Mouse (Mus musculus): ENCODE results near the gene Thra. TPM values are rescaled to one million over a fixed set of nuclear protein-coding genes. Genes with fewer than 3 reads are reported as not detected.

Gene Thra
- polyA plus RNA-seq, 1 experiment: 721 TPM

DNA sequence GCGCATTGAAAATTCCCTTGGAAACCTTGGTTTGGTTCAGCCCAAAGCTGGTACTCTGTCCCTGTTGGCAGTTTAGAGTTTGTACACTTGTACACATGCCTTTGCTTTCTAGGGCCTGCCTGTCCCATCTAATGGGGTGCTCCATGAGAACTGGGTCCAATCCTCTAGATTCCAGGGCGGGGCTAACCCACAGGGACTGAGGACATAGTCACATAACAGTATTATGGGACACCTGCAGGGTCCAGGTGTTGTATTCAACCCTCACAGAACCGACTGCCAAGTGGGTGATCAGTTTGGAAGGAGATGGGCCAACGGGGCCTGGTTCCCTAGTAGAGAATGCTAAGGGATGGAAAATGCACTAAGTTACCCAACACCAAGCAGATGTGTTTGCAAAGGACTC is 21.5 kb downstream of the Thra start:
- Histone ChIP-seq H3K4me1 (ENCODE audit: control insufficient read depth, insufficient read depth, low read length) (no peaks in the 10 kb centered on the region), H3K27ac (ENCODE audit: insufficient read depth, low read length) (no peak overlapping the region), H3K4me3 (ENCODE audit: insufficient read depth, low read length) (no peak overlapping the region)
- no peak for TF ChIP-seq CTCF (IDR thresholded peaks at IDR 0.05; ENCODE audit: extremely low read depth, insufficient read depth, low read length)
- no peak for TF ChIP-seq POLR2A (IDR thresholded peaks at IDR 0.05; ENCODE audit: extremely low read depth, insufficient read depth, low read length)

DNA sequence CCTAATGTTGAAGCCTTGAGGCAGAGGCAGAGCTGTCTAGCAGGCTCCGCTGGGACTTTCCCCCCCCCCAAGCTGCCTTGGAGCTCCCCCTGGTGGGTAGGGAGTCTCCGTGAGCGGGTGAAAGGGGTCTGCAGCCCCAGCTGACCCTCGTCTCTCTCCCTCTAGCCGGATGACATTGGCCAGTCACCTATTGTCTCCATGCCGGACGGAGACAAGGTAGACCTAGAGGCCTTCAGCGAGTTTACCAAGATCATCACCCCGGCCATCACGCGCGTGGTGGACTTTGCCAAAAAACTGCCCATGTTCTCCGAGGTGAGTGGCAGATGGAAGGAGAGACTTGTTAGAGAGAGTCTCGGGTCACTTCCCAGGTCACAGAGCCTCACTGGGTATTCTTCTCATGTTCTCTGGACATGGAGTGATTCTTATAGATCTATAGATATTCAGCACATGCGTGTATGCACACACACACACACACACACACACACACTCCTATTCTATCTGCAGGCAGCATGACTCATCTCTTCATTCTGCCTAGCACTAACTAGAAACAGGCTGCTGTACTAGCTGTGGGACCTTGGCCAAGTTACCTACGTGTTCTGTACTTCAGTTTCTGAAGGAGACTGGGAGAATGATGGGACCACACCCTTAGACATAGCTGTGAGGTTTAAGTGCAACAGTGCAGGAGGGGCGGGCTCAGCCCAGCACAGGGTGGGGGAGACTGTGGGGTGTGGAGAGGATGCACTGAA is 22.5 kb downstream of the Thra start:
- Histone ChIP-seq H3K4me1 (ENCODE audit: control insufficient read depth, insufficient read depth, low read length) (no peaks in the 10 kb centered on the region), H3K4me3 (ENCODE audit: insufficient read depth, low read length) (no peak overlapping the region), H3K27ac (ENCODE audit: insufficient read depth, low read length) (no peak overlapping the region)
- TF ChIP-seq POLR2A (IDR thresholded peaks at IDR 0.05; ENCODE audit: extremely low read depth, insufficient read depth, low read length) (0 out of 2 replicates have a peak, but pooled peaks have one; percentile 17), CTCF (IDR thresholded peaks at IDR 0.05; ENCODE audit: extremely low read depth, insufficient read depth, low read length) (peak; percentile 27; the same call in 1 of the 2 replicates)

DNA sequence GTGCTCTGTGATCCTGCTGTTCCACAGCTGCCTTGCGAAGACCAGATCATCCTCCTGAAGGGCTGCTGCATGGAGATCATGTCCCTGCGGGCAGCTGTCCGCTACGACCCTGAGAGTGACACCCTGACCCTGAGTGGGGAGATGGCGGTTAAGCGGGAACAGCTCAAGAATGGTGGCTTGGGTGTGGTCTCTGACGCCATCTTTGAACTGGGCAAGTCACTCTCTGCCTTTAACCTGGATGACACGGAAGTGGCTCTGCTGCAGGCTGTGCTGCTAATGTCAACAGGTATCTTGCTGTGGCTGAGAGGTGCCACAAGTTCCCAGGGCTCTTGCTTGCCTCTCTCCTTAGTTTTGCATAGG is 23.0 kb downstream of the Thra start:
- no peak overlapping the region for H3K27ac ChIP-seq (ENCODE audit: insufficient read depth, low read length)

GRCm38 (mm10) chr11:98764091-98764490 is 23.7 kb downstream of the Thra start:
- no peak for TF ChIP-seq POLR2A (IDR thresholded peaks at IDR 0.05; ENCODE audit: extremely low read depth, insufficient read depth, low read length)
- no peak for TF ChIP-seq CTCF (IDR thresholded peaks at IDR 0.05; ENCODE audit: extremely low read depth, insufficient read depth, low read length)
- Histone ChIP-seq H3K27ac (ENCODE audit: insufficient read depth, low read length) (no peak overlapping the region), H3K4me3 (ENCODE audit: insufficient read depth, low read length) (no peak overlapping the region), H3K4me1 (ENCODE audit: control insufficient read depth, insufficient read depth, low read length) (no peaks in the 10 kb centered on the region)

More for the DNA sequence above, 23.0 kb downstream of the Thra start:
- no peaks in the 10 kb centered on the region for H3K4me1 ChIP-seq (ENCODE audit: control insufficient read depth, insufficient read depth, low read length)
- no peak overlapping the region for H3K4me3 ChIP-seq (ENCODE audit: insufficient read depth, low read length)
- TF ChIP-seq CTCF (IDR thresholded peaks at IDR 0.05; ENCODE audit: extremely low read depth, insufficient read depth, low read length) (no peak), POLR2A (IDR thresholded peaks at IDR 0.05; ENCODE audit: extremely low read depth, insufficient read depth, low read length) (no peak)

DNA sequence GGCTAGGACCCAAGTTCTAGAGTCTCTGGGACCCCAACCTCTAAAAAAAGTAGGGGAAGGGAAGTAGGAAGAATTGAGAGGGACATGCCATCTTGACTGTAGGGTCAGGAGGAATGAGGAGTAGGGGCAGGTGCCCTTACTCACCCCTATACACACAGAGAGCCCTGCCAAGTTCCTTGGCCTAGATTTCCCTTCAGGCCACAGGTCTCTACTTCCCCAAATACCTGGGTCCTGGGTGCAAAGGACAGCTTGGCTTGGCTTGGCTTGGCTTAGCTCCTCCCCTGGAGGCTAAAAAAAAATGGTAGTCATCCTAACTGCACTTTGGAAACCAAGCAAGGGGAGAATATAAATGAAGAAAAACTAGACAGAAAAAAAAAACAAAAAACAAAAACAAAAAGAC is 24.3 kb downstream of the Thra start:
- H3K27ac ChIP-seq (ENCODE audit: insufficient read depth, low read length): no peak overlapping the region
- TF ChIP-seq CTCF (IDR thresholded peaks at IDR 0.05; ENCODE audit: extremely low read depth, insufficient read depth, low read length): no peak
- TF ChIP-seq POLR2A (IDR thresholded peaks at IDR 0.05; ENCODE audit: extremely low read depth, insufficient read depth, low read length): no peak

GRCm38 (mm10) chr11:98765421-98766309 is 25.2 kb downstream of the Thra start:
- Histone ChIP-seq H3K4me3 (ENCODE audit: insufficient read depth, low read length) (no peak overlapping the region), H3K4me1 (ENCODE audit: control insufficient read depth, insufficient read depth, low read length) (no peaks in the 10 kb centered on the region; the same call in 1 of the 2 replicates), H3K27ac (ENCODE audit: insufficient read depth, low read length) (no peak overlapping the region)
- TF ChIP-seq CTCF (IDR thresholded peaks at IDR 0.05; ENCODE audit: extremely low read depth, insufficient read depth, low read length) (no peak), POLR2A (IDR thresholded peaks at IDR 0.05; ENCODE audit: extremely low read depth, insufficient read depth, low read length) (no peak)

More for the DNA sequence above, 24.3 kb downstream of the Thra start:
- H3K4me3 ChIP-seq (ENCODE audit: insufficient read depth, low read length): no peak overlapping the region
- H3K4me1 ChIP-seq (ENCODE audit: control insufficient read depth, insufficient read depth, low read length): no peaks in the 10 kb centered on the region; the same call in 1 of the 2 replicates

DNA sequence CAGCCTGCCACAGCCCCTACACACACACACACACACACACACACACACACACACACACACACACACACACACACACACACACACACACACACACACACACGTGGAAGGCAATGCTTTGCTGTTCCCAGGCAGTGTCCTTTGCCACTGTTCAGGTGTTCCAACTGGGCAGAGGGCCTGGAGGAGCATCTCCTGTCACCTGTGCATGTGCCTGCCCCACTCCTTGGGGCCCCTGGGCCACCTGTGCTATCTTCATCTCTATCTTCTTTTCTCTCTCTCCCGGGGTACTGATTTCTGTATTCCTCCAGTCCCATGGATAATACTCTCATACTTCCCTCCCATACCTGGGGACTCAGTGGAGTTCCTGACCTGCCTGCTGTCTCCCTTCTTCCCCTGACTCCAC is 25.9 kb downstream of the Thra start:
- H3K4me1 ChIP-seq (ENCODE audit: control insufficient read depth, insufficient read depth, low read length): no peaks in the 10 kb centered on the region; the same call in 1 of the 2 replicates
- no peak overlapping the region for H3K4me3 ChIP-seq (ENCODE audit: insufficient read depth, low read length)
- H3K27ac ChIP-seq (ENCODE audit: insufficient read depth, low read length): no peak overlapping the region
- TF ChIP-seq POLR2A (IDR thresholded peaks at IDR 0.05; ENCODE audit: extremely low read depth, insufficient read depth, low read length): no peak
- TF ChIP-seq CTCF (IDR thresholded peaks at IDR 0.05; ENCODE audit: extremely low read depth, insufficient read depth, low read length): no peak

GRCm38 (mm10) chr11:98766816-98767215 is 26.4 kb downstream of the Thra start:
- Histone ChIP-seq H3K4me1 (ENCODE audit: control insufficient read depth, insufficient read depth, low read length) (no peaks in the 10 kb centered on the region; the same call in 1 of the 2 replicates), H3K27ac (ENCODE audit: insufficient read depth, low read length) (no peak overlapping the region), H3K4me3 (ENCODE audit: insufficient read depth, low read length) (no peak overlapping the region)
- no peak for TF ChIP-seq POLR2A (IDR thresholded peaks at IDR 0.05; ENCODE audit: extremely low read depth, insufficient read depth, low read length)
- TF ChIP-seq CTCF (IDR thresholded peaks at IDR 0.05; ENCODE audit: extremely low read depth, insufficient read depth, low read length): no peak

DNA sequence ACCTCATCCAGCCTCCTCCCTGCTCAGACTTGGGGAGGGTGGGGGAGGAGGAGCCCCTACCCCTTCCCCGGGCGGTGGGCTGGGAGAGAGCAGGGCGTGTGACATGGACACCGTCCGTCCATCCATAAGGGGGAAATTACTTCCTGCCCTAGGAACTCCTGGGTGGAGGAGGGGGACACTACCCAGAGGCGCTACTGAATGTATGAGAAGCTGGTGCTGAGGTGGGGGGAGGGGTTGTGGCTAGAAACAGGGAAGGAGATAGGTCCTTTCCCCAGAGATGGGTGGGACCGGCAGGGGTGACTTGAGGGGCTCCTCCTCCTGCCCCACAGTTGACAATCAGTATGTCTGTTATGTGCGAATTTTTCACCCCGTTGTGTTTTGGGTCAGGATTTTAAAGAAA is 26.8 kb downstream of the Thra start:
- no peak overlapping the region for H3K27ac ChIP-seq (ENCODE audit: insufficient read depth, low read length)
- TF ChIP-seq POLR2A (IDR thresholded peaks at IDR 0.05; ENCODE audit: extremely low read depth, insufficient read depth, low read length) (peak; percentile 60), CTCF (IDR thresholded peaks at IDR 0.05; ENCODE audit: extremely low read depth, insufficient read depth, low read length) (no peak)
- H3K4me3 ChIP-seq (ENCODE audit: insufficient read depth, low read length): no peak overlapping the region
- H3K4me1 ChIP-seq (ENCODE audit: control insufficient read depth, insufficient read depth, low read length): no peaks in the 10 kb centered on the region; the same call in 1 of the 2 replicates

Data from cortical plate, adult 2 months (tissue).